In the genomic region with DNA sequence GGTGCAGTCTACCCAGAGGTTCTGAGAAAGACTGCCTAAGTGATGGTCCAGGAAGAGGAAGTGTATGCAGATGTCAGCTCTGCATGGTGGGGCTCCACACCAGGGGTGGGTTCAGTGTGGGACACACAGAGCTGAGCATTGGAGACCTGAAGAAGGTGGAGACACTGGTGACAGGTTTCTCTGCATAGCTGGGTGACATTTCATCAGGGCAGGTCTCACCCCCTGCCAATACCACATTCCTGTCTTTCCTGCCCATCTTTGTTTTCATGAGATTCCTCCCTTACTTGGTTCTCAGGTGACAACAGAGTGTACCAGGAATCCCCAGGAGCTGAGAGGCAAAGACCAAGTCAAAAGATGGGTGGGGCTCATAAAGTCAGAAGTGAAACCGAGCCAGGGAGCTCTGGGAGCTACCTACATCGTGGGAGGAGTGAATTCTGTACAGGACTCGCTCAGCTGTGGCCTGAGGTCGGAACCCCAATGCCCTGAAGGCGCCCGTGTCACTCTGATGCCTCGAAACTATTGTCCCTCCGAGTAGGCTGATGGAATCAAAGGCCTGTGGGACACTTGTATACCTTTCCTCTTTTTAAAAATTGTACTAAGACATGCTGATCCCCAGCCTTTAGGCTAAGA, we compare ENCODE assay signal across 29 mouse cellular contexts. TPM values are rescaled to one million over a fixed set of nuclear protein-coding genes. Genes with fewer than 3 reads are reported as not detected.
DNase-seq lines count a peak whose midpoint lies in the region; ATAC-seq lines count a peak whose summit lies in the region.
"Had no signal": no experiment of that assay in that cellular context is flagged by ENCODE, and none has a peak within 500 bp of the region (broad histone marks: within the 10 kb centered on the region; RNA-seq: fewer than 3 reads in every experiment).

No protein-coding gene starts in this region.

- no peak overlapping the region for H3K4me2 ChIP-seq in embryonic facial prominence, embryonic 13.5 days
- H3K4me2 ChIP-seq: heart, embryonic 15.5 days; limb, embryonic 13.5 days; liver, embryonic 13.5 days; lung, embryonic 14.5 days; midbrain, embryonic 11.5 days had no signal

- peaks cover 34% of the 10 kb centered on the region for H3K4me1 ChIP-seq in embryonic facial prominence, embryonic 13.5 days
- peaks cover 42% of the 10 kb centered on the region for H3K4me1 ChIP-seq in embryonic facial prominence, embryonic 10.5 days
- peaks cover 37% of the 10 kb centered on the region for H3K4me1 ChIP-seq in hindbrain, embryonic 10.5 days (replicated peaks)
- H3K4me1 ChIP-seq in midbrain, embryonic 10.5 days, result peaks cover 15% of the 10 kb centered on the region

- H3K27me3 ChIP-seq in embryonic facial prominence, embryonic 13.5 days, result no peaks in the 10 kb centered on the region
- no peaks in the 10 kb centered on the region for H3K27me3 ChIP-seq in embryonic facial prominence, embryonic 10.5 days (replicated peaks; ENCODE audit: low read depth, poor library complexity, severe bottlenecking)
- H3K27me3 ChIP-seq in hindbrain, embryonic 10.5 days (ENCODE audit: insufficient read depth, poor library complexity, severe bottlenecking), result no peaks in the 10 kb centered on the region
- no peaks in the 10 kb centered on the region for H3K27me3 ChIP-seq in midbrain, embryonic 10.5 days (ENCODE audit: low read depth, poor library complexity, severe bottlenecking)
- H3K27me3 ChIP-seq: heart, embryonic 15.5 days; limb, embryonic 13.5 days; liver, embryonic 13.5 days; Patski had no signal

- H3K27ac ChIP-seq in embryonic facial prominence, embryonic 13.5 days, result peak overlapping the region; percentile 28; the same call in 1 of the 2 replicates
- H3K27ac ChIP-seq in embryonic facial prominence, embryonic 10.5 days (replicated peaks), result no peak overlapping the region
- no peak overlapping the region for H3K27ac ChIP-seq in hindbrain, embryonic 10.5 days
- no peak overlapping the region for H3K27ac ChIP-seq in midbrain, embryonic 10.5 days (replicated peaks)
- H3K27ac ChIP-seq: heart, embryonic 15.5 days; limb, embryonic 13.5 days; liver, embryonic 13.5 days; macrophage had no signal

- H3K36me3 ChIP-seq in embryonic facial prominence, embryonic 13.5 days, result no peaks in the 10 kb centered on the region
- no peaks in the 10 kb centered on the region for H3K36me3 ChIP-seq in embryonic facial prominence, embryonic 10.5 days (replicated peaks)
- H3K36me3 ChIP-seq in hindbrain, embryonic 10.5 days, result no peaks in the 10 kb centered on the region
- H3K36me3 ChIP-seq in midbrain, embryonic 10.5 days, result no peaks in the 10 kb centered on the region
- H3K36me3 ChIP-seq: G1E; heart, embryonic 15.5 days; limb, embryonic 13.5 days; liver, embryonic 13.5 days had no signal

- WGBS in embryonic facial prominence, embryonic 13.5 days, result 53% methylated on average over 8 of the region's 8 CpGs
- WGBS in embryonic facial prominence, embryonic 10.5 days, result 66% methylated on average over 8 of the region's 8 CpGs
- 54% methylated on average over 8 of the region's 8 CpGs for WGBS in hindbrain, embryonic 10.5 days
- 72% methylated on average over 8 of the region's 8 CpGs for WGBS in midbrain, embryonic 10.5 days

- H3K9me3 ChIP-seq in embryonic facial prominence, embryonic 13.5 days, result no peaks in the 10 kb centered on the region
- H3K9me3 ChIP-seq in embryonic facial prominence, embryonic 10.5 days, result no peaks in the 10 kb centered on the region
- H3K9me3 ChIP-seq in hindbrain, embryonic 10.5 days, result no peaks in the 10 kb centered on the region
- H3K9me3 ChIP-seq in midbrain, embryonic 10.5 days (replicated peaks), result no peaks in the 10 kb centered on the region
- H3K9me3 ChIP-seq: G1E; heart, embryonic 15.5 days; limb, embryonic 13.5 days; liver, embryonic 13.5 days had no signal

- no peak; the same call in 1 of the 2 replicates for ATAC-seq in embryonic facial prominence, embryonic 13.5 days (ENCODE audit: insufficient number of reproducible peaks, insufficient read depth, low FRiP score, low TSS enrichment, low read depth)
- ATAC-seq in neutrophil, adult 5-6 weeks (ENCODE audit: extremely low read depth, insufficient number of reproducible peaks, low FRiP score, poor library complexity, severe bottlenecking), result peak; percentile 42
- ATAC-seq: activated CD4-positive, CD25-positive, alpha-beta regulatory T cell, adult 4 months; CD4-positive, CD25-positive, alpha-beta regulatory T cell, adult 4 months; forebrain, postnatal 0 days; hindbrain, embryonic 16.5 days; intestine, embryonic 16.5 days; Patski had no signal

- DNase-seq in embryonic facial prominence, embryonic 10.5 days (ENCODE audit: low spot score), result no peak
- DNase-seq in spleen, adult 18-20 months, result peak; percentile 45 to 46
- no peak for DNase-seq in spleen, adult 12 weeks (ENCODE audit: low spot score)
- DNase-seq in hindbrain, embryonic 10.5 days (ENCODE audit: low spot score), result no peak
- DNase-seq in midbrain, embryonic 10.5 days (ENCODE audit: low spot score), result no peak
- DNase-seq in thymus, adult 18-20 months, result no peak
- DNase-seq: adrenal gland, adult 8-10 months; cerebellum, adult 18-20 months; cerebellum, postnatal 14 days; embryo, embryonic 11 days; forebrain, postnatal 0 days; gastrocnemius, postnatal 36 days; heart, postnatal 4 days; kidney, postnatal 36 days; liver, embryonic 13.5 days; lung, embryonic 14.5 days; thymus, postnatal 14 days had no signal

- no peak overlapping the region for H3K4me3 ChIP-seq in embryonic facial prominence, embryonic 13.5 days
- no peak overlapping the region for H3K4me3 ChIP-seq in embryonic facial prominence, embryonic 10.5 days
- no peak overlapping the region for H3K4me3 ChIP-seq in hindbrain, embryonic 10.5 days
- H3K4me3 ChIP-seq in midbrain, embryonic 10.5 days, result no peak overlapping the region
- H3K4me3 ChIP-seq: heart, embryonic 15.5 days; limb, embryonic 13.5 days; liver, embryonic 13.5 days had no signal

- no peak overlapping the region for H3K9ac ChIP-seq in embryonic facial prominence, embryonic 13.5 days
- H3K9ac ChIP-seq: forebrain, postnatal 0 days; heart, embryonic 15.5 days; limb, embryonic 13.5 days; liver, embryonic 13.5 days; lung, embryonic 14.5 days had no signal

RNA-seq across cellular contexts. Expression of a gene that starts 10.8 kb away (rescaled TPM):
- 6.4 and 7.6 TPM in 2 replicates for polyA plus RNA-seq in embryonic facial prominence, embryonic 13.5 days (2015; fragmentation: Nextera tagmentation; extraction: Ambion mirVana)
- 0.96 and 1.0 TPM in 2 replicates for polyA plus RNA-seq in embryonic facial prominence, embryonic 10.5 days (2016; fragmentation: Nextera tagmentation; extraction: Ambion mirVana)
- 0.61 TPM in 1 of 2 replicates, not detected in the other for total RNA-seq in neutrophil, adult 5-6 weeks (2017)
- polyA plus RNA-seq in hindbrain, embryonic 10.5 days (2016; fragmentation: Nextera tagmentation; extraction: Ambion mirVana), result 0.77 and 1.8 TPM in 2 replicates
- polyA plus RNA-seq in midbrain, embryonic 10.5 days (2016; fragmentation: Nextera tagmentation; extraction: Ambion mirVana), result 0.56 and 0.93 TPM in 2 replicates
- total RNA-seq: G1E had no signal
- polyA plus RNA-seq: activated CD4-positive, CD25-positive, alpha-beta regulatory T cell, adult 4 months; CD4-positive, CD25-positive, alpha-beta regulatory T cell, adult 4 months; G1E; macrophage had no signal

Comparison
In these comparisons a context has a peak if more than half of its experiments do, and no peak if none do; other contexts are left out.
1. DNase-seq: peak in spleen, adult 18-20 months (2 of 2); none in embryonic facial prominence, embryonic 10.5 days (single experiment), spleen, adult 12 weeks (single experiment), hindbrain, embryonic 10.5 days (single experiment), midbrain, embryonic 10.5 days (single experiment) and thymus, adult 18-20 months (0 of 2).